Mouse (Mus musculus) lung, embryonic 14.5 days (tissue): ENCODE results near the gene Psmd7. TPM values are rescaled to one million over a fixed set of nuclear protein-coding genes. Genes with fewer than 3 reads are reported as not detected.
"Not testable (repeated sequence)": the region's sequence is repeated elsewhere in the genome, so short reads cannot be mapped to it uniquely, and the experiment has no call there.

ENCODE experiments used
- ATAC-seq: fragments of 200-750 bp; cut with Nextera tagmentation; 2 replicates; pipeline ENCODE4 v1.8.0; 2017; ENCODE audit warnings: mild to moderate bottlenecking, moderate TSS enrichment, moderate library complexity; ENCODE audit not compliant: insufficient read depth
- DNase-seq: peaks from one replicate; pipeline ENCODE4 v3.0.0-alpha.2; 2015
- H3K27ac ChIP-seq: fragments of 300-500 bp; sonication (generic); 2 replicates; pipeline ENCODE4 v1.5.1; 2014; ENCODE audit warnings: low read depth, mild to moderate bottlenecking, moderate library complexity
- H3K27me3 ChIP-seq: fragments of 300-500 bp; sonication (generic); 2 replicates; pipeline ENCODE4 v1.6.1; 2014; ENCODE audit warnings: low read length, control low read depth; ENCODE audit not compliant: insufficient read depth
- H3K36me3 ChIP-seq: fragments of 300-500 bp; sonication (generic); 2 replicates; pipeline ENCODE4 v1.6.1; 2014; ENCODE audit warnings: control low read depth; ENCODE audit not compliant: insufficient read depth
- H3K4me1 ChIP-seq: fragments of 300-500 bp; sonication (generic); 2 replicates; pipeline ENCODE4 v1.6.1; 2014; ENCODE audit warnings: antibody characterized with exemption, control low read depth; ENCODE audit not compliant: insufficient read depth
- H3K4me2 ChIP-seq: fragments of 300-500 bp; sonication (generic); 2 replicates; pipeline ENCODE4 v1.6.1; 2014; ENCODE audit warnings: mild to moderate bottlenecking
- H3K4me3 ChIP-seq: fragments of 300-500 bp; sonication (generic); 2 replicates; pipeline ENCODE4 v1.5.1; 2014; ENCODE audit warnings: low read depth, low read length
- H3K9ac ChIP-seq: fragments of 300-500 bp; sonication (generic); 2 replicates; pipeline ENCODE4 v1.6.1; 2014
- H3K9me3 ChIP-seq: fragments of 300-500 bp; sonication (generic); 2 replicates; pipeline ENCODE4 v1.6.1; 2016; ENCODE audit warnings: low read depth, low read length, control low read depth
- CTCF ChIP-seq: IDR thresholded peaks from 2 replicates; pipeline ENCODE4 v1.5.1; 2016; ENCODE audit warnings: antibody characterized with exemption, low read depth
- WGBS: fragments of 180-500 bp; shearing (Covaris S2); extraction: QIAGEN DNeasy Blood & Tissue Kit; methylation state at CpG from one replicate; pipeline ENCODE4 v1.1.7; 2014; 5-methylcytosine and 5-hydroxymethylcytosine counted together
- polyA plus RNA-seq: library from polyadenylated mRNA; unstranded; fragments of >200 nt; fragmentation: Nextera tagmentation; extraction: Ambion mirVana; gene quantifications from 2 replicates; pipeline ENCODE4 v1.2.1, GENCODE M21; 2014

The Psmd7 gene
- 260 and 269 TPM in 2 replicates for polyA plus RNA-seq

DNA sequence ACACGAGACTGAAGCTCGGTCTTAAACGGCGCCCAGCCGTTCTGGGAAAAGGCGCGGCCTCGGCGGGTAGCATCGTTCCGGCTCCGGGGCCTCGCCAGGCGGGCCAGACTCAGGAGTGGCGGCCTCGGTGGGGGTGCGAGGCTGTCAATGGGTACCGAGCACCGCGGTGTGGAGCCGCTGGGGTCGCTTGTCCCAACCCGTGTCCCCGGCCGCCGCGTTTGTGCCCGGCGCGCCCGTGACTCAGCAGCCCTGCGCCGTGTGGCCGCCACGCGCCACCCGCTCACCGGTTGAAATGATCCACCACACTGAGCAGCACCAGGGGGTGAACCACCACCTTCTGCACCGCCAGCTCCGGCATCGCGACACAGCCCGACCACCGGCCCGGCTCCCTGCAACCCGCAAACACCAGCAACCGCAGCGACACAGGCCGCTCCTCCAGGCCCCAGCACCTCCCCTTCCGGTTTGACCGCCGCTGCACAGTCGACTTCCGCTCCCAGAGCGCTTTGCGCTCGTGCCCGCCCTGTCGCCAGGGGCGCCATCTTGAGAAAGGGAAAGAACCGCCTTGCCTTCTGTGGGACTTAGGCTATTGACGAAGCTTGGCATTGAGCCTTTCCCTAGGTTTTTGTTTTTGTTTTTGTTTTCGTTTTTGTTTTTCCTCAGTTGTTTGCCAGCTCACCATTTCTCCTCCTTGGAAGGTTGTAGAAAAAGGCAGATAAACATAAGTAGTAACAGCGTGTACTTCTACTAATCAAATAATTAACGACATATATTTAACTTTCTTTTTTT lies at the start of gene Psmd7:
TSS of gene Psmd7 (minus strand) at position 470 of the 786 bp plus-strand sequence.
- ATAC-seq (peak; percentile 97), DNase-seq (peak; percentile 98)
- peak; percentile 68 for TF ChIP-seq CTCF
- no peaks in the 10 kb centered on the region for H3K9me3 ChIP-seq
- peaks cover 28% of the 10 kb centered on the region for H3K36me3 ChIP-seq
- H3K4me3 ChIP-seq, result peak within 1 kb of the TSS; percentile 97
- H3K4me2 ChIP-seq, result peak within 1 kb of the TSS; percentile 82
- H3K4me1 ChIP-seq, result 0 out of 2 replicates have a peak, but pooled peaks cover 3% of the 10 kb centered on the region
- 1% methylated on average over 65 of the region's 65 CpGs for WGBS
- H3K9ac ChIP-seq, result peak within 1 kb of the TSS; percentile 90
- no peaks in the 10 kb centered on the region for H3K27me3 ChIP-seq
- peak within 1 kb of the TSS; percentile 82 for H3K27ac ChIP-seq

DNA sequence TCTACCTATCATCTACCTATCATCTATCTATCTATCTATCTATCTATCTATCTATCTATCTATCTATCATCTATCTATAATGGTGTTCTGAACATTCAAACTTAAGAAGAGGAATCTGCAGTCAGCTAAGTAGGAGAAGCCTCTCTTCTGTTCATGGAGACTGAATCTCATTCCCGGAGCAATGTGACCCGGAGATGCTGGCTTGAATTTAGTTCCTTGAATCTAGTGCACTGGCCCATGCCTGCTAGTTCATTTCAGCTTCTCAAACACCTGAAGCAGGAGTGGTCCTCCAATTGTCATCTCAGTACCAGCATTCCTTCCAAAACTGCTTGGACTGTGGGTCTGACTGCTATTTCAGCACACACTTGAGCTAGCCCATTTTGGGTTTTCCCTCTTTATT lies 45.5 kb upstream of the Psmd7 start:
- Histone ChIP-seq H3K4me3 (no peak overlapping the region), H3K27me3 (no peaks in the 10 kb centered on the region), H3K9me3 (no peaks in the 10 kb centered on the region), H3K9ac (no peak overlapping the region), H3K4me2 (no peak overlapping the region), H3K4me1 (no peaks in the 10 kb centered on the region), H3K36me3 (no peaks in the 10 kb centered on the region), H3K27ac (no peak overlapping the region)
- ATAC-seq (no peak), DNase-seq (no peak)
- 92% methylated on average over 2 of the region's 2 CpGs for WGBS
- TF ChIP-seq CTCF, result no peak

DNA sequence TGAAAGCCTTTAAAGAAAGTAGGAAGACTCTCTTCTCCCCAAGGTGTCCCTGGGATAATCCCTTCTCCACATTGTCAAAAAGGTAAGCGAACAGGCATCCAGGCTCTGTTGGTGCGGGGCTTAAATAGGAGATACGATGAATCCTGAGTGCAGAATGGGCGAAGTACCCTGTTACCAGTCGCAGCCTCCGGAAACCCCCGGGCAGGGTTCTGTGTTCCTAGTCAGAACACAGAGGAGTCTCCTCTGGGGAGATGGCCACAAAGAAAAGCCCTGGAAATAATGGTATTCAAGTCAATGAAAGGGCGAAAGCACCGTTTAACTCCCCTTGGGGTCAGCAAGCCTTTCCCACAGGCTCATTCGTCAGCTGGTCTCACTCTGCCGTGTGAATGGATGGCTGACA lies 41.4 kb upstream of the Psmd7 start:
- no peaks in the 10 kb centered on the region for H3K36me3 ChIP-seq
- no peak overlapping the region for H3K9ac ChIP-seq
- no peak for TF ChIP-seq CTCF
- no peaks in the 10 kb centered on the region for H3K9me3 ChIP-seq
- H3K27ac ChIP-seq, result no peak overlapping the region
- no peaks in the 10 kb centered on the region for H3K4me1 ChIP-seq
- H3K27me3 ChIP-seq, result no peaks in the 10 kb centered on the region
- no peak overlapping the region for H3K4me2 ChIP-seq
- no peak for DNase-seq
- 83% methylated on average over 11 of the region's 11 CpGs for WGBS
- H3K4me3 ChIP-seq, result no peak overlapping the region
- no peak for ATAC-seq

DNA sequence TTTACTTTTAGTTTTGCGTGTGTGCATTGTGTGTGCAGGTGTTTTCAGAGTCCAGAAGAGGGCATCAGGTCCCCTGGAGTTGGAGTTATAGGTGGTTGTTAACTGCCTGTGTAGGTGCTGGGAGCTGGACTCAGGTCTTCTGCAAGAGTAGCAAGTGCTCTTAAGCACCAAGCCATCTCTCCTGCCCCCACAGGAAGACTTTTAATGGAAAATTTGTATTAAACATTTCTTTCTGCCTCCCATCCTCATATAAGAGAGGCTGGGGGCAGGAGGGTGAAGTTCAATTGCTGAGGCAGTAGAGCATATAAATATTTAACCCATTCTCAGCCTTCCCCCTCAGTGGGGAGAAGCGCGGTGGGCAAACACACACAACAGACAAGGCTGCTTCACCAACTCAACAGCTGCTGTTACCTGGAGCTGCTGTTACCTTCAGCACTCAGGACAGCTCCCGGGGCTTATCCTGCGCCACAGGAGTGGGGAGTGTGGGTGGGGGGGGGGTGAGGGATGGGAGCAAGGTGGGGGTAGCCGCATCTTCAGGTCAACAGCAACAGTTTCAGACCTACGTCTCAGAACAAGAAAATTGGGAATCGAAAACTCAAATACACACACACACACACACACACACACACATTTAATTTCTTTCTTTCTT lies 40.4 kb upstream of the Psmd7 start:
- H3K27me3 ChIP-seq, result no peaks in the 10 kb centered on the region
- ATAC-seq (no peak), DNase-seq (peak; percentile 32)
- H3K4me3 ChIP-seq, result no peak overlapping the region
- H3K27ac ChIP-seq, result no peak overlapping the region
- no peak for TF ChIP-seq CTCF
- no peak overlapping the region for H3K9ac ChIP-seq
- no peaks in the 10 kb centered on the region for H3K4me1 ChIP-seq
- 53% methylated on average over 8 of the region's 8 CpGs for WGBS
- H3K36me3 ChIP-seq, result no peaks in the 10 kb centered on the region
- H3K4me2 ChIP-seq, result no peak overlapping the region
- no peaks in the 10 kb centered on the region for H3K9me3 ChIP-seq

DNA sequence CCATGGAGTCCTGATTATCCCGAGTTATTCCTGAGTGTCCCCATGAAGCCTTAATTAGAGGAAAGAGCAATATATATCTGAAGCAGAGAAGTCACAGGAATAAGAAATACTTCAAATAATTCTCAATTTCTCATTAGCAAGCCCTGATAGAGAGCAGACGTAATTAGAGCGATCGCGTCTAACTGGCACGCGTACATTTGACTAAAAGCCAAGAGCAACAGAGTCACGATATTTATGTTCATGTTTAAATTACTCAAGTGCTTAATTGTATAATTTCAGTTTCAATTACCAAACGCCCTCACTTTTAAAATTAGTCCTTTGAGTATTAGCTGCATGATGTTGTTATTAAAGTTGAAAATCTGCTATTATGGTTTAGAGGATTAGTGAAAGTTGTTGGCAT lies 39.6 kb upstream of the Psmd7 start:
- H3K36me3 ChIP-seq, result no peaks in the 10 kb centered on the region
- TF ChIP-seq CTCF, result no peak
- H3K27ac ChIP-seq, result no peak overlapping the region
- H3K27me3 ChIP-seq, result no peaks in the 10 kb centered on the region
- H3K4me1 ChIP-seq, result no peaks in the 10 kb centered on the region
- 86% methylated on average over 9 of the region's 9 CpGs for WGBS
- DNase-seq, result no peak
- H3K4me3 ChIP-seq, result no peak overlapping the region
- no peak for ATAC-seq
- no peak overlapping the region for H3K9ac ChIP-seq
- H3K4me2 ChIP-seq, result no peak overlapping the region
- H3K9me3 ChIP-seq, result no peaks in the 10 kb centered on the region

DNA sequence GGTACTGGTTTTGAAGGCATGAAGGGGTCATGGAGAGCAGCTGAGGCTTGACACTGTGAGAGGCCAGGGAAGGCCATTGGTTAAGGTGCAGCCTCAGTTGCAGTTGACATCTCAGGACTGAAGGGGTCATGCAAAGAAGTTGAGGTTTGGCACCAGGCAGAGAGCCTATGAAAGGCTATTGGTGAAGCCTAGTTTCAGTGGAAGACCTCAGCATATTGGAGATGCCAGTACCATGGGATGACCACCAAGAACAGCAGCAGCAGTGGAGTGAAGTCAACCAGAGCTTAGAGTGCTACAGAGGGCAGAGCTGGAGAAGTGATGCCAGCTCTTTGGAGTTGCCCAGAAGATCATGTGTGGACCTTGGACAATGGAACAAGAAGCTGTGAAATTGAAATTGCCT lies 36.0 kb upstream of the Psmd7 start:
- not testable (repeated sequence) for DNase-seq, ATAC-seq, H3K4me1 ChIP-seq

DNA sequence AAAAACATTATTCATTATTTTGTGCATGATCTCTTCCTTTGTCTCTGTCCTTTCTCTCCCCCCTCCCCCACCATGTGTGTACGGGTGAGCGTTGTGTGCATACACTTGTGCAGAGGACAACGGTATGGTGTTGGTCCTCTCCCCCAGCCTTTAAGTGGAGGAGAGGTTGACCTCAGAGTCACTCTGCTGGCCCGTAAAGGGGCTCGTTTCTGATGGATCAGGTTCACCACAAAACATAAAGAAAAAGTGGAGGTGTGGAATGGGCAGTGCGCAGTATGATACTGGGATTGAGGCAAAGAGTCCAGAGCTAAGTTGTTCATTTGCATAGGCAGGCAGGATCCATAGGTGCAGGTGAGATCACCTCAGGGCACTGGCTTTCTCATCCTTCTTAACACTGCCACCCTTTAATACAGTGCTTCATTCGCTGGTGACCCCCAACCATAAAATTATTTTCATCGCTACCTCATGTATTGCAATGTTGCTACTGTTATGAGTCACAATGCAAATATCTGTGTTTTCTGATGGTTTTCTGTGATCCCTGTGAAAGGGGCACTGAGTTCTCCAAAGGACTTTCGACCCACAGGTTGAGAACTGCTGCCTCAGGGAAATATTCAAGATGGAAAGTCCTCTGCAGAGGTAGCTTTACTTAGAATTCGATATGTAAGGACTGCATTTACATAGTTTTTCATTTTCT lies 33.8 kb upstream of the Psmd7 start:
- Histone ChIP-seq H3K36me3 (no peaks in the 10 kb centered on the region), H3K27ac (no peak overlapping the region), H3K4me2 (no peak overlapping the region), H3K9ac (no peak overlapping the region), H3K4me1 (no peaks in the 10 kb centered on the region), H3K9me3 (no peaks in the 10 kb centered on the region), H3K27me3 (no peaks in the 10 kb centered on the region), H3K4me3 (no peak overlapping the region)
- DNase-seq, result no peak
- 85% methylated on average over 10 of the region's 10 CpGs for WGBS
- TF ChIP-seq CTCF, result no peak
- no peak for ATAC-seq

More for the DNA sequence above, 36.0 kb upstream of the Psmd7 start:
- not testable (repeated sequence) for H3K9ac ChIP-seq, H3K27me3 ChIP-seq, H3K36me3 ChIP-seq, H3K9me3 ChIP-seq, H3K4me2 ChIP-seq, H3K27ac ChIP-seq, H3K4me3 ChIP-seq
